Mouse (Mus musculus): ENCODE results near the gene Lrrc55.

DNA sequence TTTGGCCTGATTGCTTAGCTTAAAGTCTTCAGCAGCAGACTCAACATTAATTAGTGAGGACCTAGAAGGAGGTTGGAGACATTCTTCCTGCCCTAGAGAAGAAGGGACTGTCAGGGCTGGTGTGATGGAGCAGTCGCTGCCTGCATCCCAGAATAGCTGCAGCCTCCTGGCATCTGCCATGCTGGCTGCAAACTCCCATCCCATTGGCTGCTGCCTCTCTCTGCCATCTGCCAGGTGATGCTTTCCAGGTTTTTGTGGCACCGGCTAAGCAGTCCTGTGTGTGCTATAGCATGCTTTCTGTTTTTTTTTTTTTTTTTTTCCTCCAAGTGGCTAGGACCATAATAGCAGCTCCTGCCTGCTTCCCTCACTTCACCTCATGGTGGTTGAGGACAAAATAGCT lies 16.7 kb upstream of the Lrrc55 start:
- no peak for TF ChIP-seq EP300 (IDR thresholded peaks at IDR 0.05; ENCODE audit: low read depth)
- no peak for TF ChIP-seq CTCF (IDR thresholded peaks at IDR 0.05; ENCODE audit: low read depth)
